ENCODE assay signal across 17 mouse cellular contexts in the genomic region with DNA sequence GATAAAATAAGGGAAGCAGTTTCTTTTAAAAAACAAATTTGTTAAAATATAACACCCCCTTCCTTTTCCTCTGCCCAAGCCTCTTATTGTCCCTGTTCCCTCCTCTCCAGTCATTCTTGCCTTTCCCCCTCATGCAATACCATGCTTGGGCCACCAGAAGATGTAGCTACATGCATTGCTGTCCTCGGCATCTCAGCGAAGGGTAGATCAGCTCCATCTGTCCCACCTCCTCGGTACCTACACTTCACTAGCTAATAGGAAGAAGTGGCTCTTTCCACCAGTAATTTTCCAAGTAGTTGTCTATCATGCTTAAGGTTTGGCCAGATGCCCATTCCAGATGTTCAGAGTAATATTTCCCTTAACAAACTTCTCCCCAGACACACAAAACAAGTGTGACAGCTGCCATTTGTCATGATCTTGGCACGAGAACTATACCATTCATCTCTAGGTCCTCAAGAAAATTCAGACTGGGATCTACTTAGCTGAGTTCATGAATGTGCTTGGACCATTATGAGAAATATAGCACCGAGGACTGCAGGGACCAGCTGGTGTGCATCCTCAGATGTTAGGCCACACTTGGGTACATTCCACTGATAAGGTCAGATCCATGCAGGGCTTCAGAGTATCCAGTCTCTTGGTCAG.
A peak's percentile ranks its signal among the peaks of the same experiment; 100 is the strongest.
DNase-seq lines count a peak whose midpoint lies in the region; ATAC-seq and TF ChIP-seq lines count a peak whose summit lies in the region.
"Had no signal": no experiment of that assay in that cellular context is flagged by ENCODE, and none has a peak within 500 bp of the region (broad histone marks: within the 10 kb centered on the region; RNA-seq: fewer than 3 reads in every experiment).

No protein-coding gene starts in this region.

- no peak overlapping the region for H3K9ac ChIP-seq in intestine, postnatal 0 days (ENCODE audit: low read depth, low read length)
- H3K9ac ChIP-seq in stomach, embryonic 14.5 days (replicated peaks; ENCODE audit: low read depth, low read length) = no peak overlapping the region
- H3K9ac ChIP-seq: neural tube, embryonic 15.5 days had no signal

- no peaks in the 10 kb centered on the region for H3K27me3 ChIP-seq in heart, embryonic 10.5 days (ENCODE audit: insufficient read depth, poor library complexity, severe bottlenecking)
- no peaks in the 10 kb centered on the region for H3K27me3 ChIP-seq in intestine, postnatal 0 days (replicated peaks; ENCODE audit: control insufficient read depth, insufficient read depth, low read length)
- no peaks in the 10 kb centered on the region for H3K27me3 ChIP-seq in stomach, embryonic 14.5 days (ENCODE audit: control insufficient read depth, insufficient read depth, low read length)
- H3K27me3 ChIP-seq: neural tube, embryonic 15.5 days had no signal

- H3K36me3 ChIP-seq in heart, embryonic 10.5 days = no peaks in the 10 kb centered on the region
- no peaks in the 10 kb centered on the region for H3K36me3 ChIP-seq in intestine, postnatal 0 days (ENCODE audit: control insufficient read depth, insufficient read depth)
- H3K36me3 ChIP-seq in stomach, embryonic 14.5 days (ENCODE audit: control insufficient read depth, insufficient read depth, low read length) = no peaks in the 10 kb centered on the region
- H3K36me3 ChIP-seq: neural tube, embryonic 15.5 days had no signal

- no peaks in the 10 kb centered on the region for H3K9me3 ChIP-seq in heart, embryonic 10.5 days
- H3K9me3 ChIP-seq in intestine, postnatal 0 days (ENCODE audit: control insufficient read depth) = no peaks in the 10 kb centered on the region
- H3K9me3 ChIP-seq in stomach, embryonic 14.5 days (ENCODE audit: control insufficient read depth, low read depth, low read length) = no peaks in the 10 kb centered on the region
- H3K9me3 ChIP-seq: neural tube, embryonic 15.5 days had no signal

- no peak overlapping the region for H3K4me3 ChIP-seq in heart, embryonic 10.5 days
- no peak overlapping the region for H3K4me3 ChIP-seq in layer of hippocampus, adult 2 months
- H3K4me3 ChIP-seq in intestine, postnatal 0 days (ENCODE audit: low read depth, low read length) = no peak overlapping the region
- no peak overlapping the region for H3K4me3 ChIP-seq in stomach, embryonic 14.5 days (ENCODE audit: low read depth, low read length)
- H3K4me3 ChIP-seq: neural tube, embryonic 15.5 days had no signal

- 82% methylated on average over 5 of the region's 5 CpGs for WGBS in heart, embryonic 10.5 days
- 53% methylated on average over 5 of the region's 5 CpGs for whole genome bisulfite sequencing in intestine, postnatal 0 days
- 46% methylated on average over 5 of the region's 5 CpGs for WGBS in stomach, embryonic 14.5 days

- peak; percentile 33 for TF ChIP-seq CTCF in layer of hippocampus, adult 2 months (conservative IDR thresholded peaks at IDR 0.05)
- peak; percentile 31; the same call in 1 of the 2 replicates for TF ChIP-seq CTCF in intestine, postnatal 0 days (IDR thresholded peaks at IDR 0.05; ENCODE audit: low read depth)

- H3K4me2 ChIP-seq in intestine, postnatal 0 days (replicated peaks; ENCODE audit: low read depth) = no peak overlapping the region
- no peak overlapping the region for H3K4me2 ChIP-seq in stomach, embryonic 14.5 days (replicated peaks; ENCODE audit: low read depth, low read length)
- H3K4me2 ChIP-seq: liver, embryonic 11.5 days; midbrain, embryonic 11.5 days; neural tube, embryonic 15.5 days had no signal

- no peak overlapping the region for H3K27ac ChIP-seq in heart, embryonic 10.5 days
- no peak overlapping the region for H3K27ac ChIP-seq in layer of hippocampus, adult 2 months
- no peak overlapping the region for H3K27ac ChIP-seq in intestine, postnatal 0 days (ENCODE audit: low read depth, low read length)
- no peak overlapping the region; the same call in 1 of the 2 replicates for H3K27ac ChIP-seq in stomach, embryonic 14.5 days (ENCODE audit: low read length)
- H3K27ac ChIP-seq: neural tube, embryonic 15.5 days had no signal

- DNase-seq in heart, adult 11 months = peak; percentile 89
- no peak for DNase-seq in heart, embryonic 10.5 days (ENCODE audit: low spot score)
- no peak for DNase-seq in layer of hippocampus, adult 2 months (ENCODE audit: low spot score in 2 of 2)
- DNase-seq in layer of hippocampus, postnatal 36 days = no peak
- DNase-seq in cerebellum, postnatal 36 days = no peak
- DNase-seq: adrenal gland, postnatal 25 days; cerebellum, postnatal 10 days; gastrocnemius, postnatal 36 days; thymus, postnatal 25 days had no signal

- no peak for ATAC-seq in intestine, postnatal 0 days
- ATAC-seq in stomach, embryonic 14.5 days (ENCODE audit: insufficient number of reproducible peaks, insufficient read depth, low FRiP score, low read depth) = peak; percentile 67; the same call in 1 of the 2 replicates
- ATAC-seq in monocyte, adult 5-6 weeks (replicated peaks; ENCODE audit: insufficient number of reproducible peaks, low FRiP score, low TSS enrichment, poor library complexity, severe bottlenecking) = no peak
- ATAC-seq: activated CD4-positive, CD25-positive, alpha-beta regulatory T cell, adult 4 months; inflammation-experienced regulatory T-cells, adult 6 months had no signal

- peaks cover 15% of the 10 kb centered on the region for H3K4me1 ChIP-seq in heart, embryonic 10.5 days
- no peaks in the 10 kb centered on the region for H3K4me1 ChIP-seq in intestine, postnatal 0 days (replicated peaks; ENCODE audit: control insufficient read depth, insufficient read depth, low read length)
- H3K4me1 ChIP-seq in stomach, embryonic 14.5 days (ENCODE audit: control insufficient read depth, insufficient read depth, low read length) = peaks cover 3% of the 10 kb centered on the region; the same call in 1 of the 2 replicates
